Mouse (Mus musculus) midbrain, embryonic 12.5 days (tissue): ENCODE measurements at regions not wholly inside any gene's neighbourhood (a gene's known extent, or its start where the extent isn't known, plus 50 kb on each side); places are given as distances from the start of the nearest gene placed in this dataset.

ENCODE experiments used
- ATAC-seq: fragments of 200-750 bp; cut with Nextera tagmentation; 2 replicates; pipeline ENCODE4 v1.8.0; 2017; ENCODE audit warnings: low read depth, moderate TSS enrichment, moderate library complexity; ENCODE audit not compliant: low FRiP score
- H3K27ac ChIP-seq: fragments of 300-500 bp; sonication (generic); replicated peaks from 2 replicates; pipeline ENCODE4 v1.5.1; 2016; ENCODE audit warnings: mild to moderate bottlenecking
- H3K27me3 ChIP-seq: fragments of 300-500 bp; sonication (generic); 2 replicates; pipeline ENCODE4 v1.6.1; 2016; ENCODE audit warnings: mild to moderate bottlenecking
- H3K36me3 ChIP-seq: fragments of 300-500 bp; sonication (generic); 2 replicates; pipeline ENCODE4 v1.6.1; 2016
- H3K4me1 ChIP-seq: fragments of 300-500 bp; sonication (generic); 2 replicates; pipeline ENCODE4 v1.6.1; 2016
- H3K4me2 ChIP-seq: fragments of 300-500 bp; sonication (generic); replicated peaks from 2 replicates; pipeline ENCODE4 v1.6.1; 2016; ENCODE audit warnings: mild to moderate bottlenecking, moderate library complexity
- H3K4me3 ChIP-seq: fragments of 300-500 bp; sonication (generic); 2 replicates; pipeline ENCODE4 v1.5.1; 2016; ENCODE audit warnings: mild to moderate bottlenecking
- H3K9ac ChIP-seq: fragments of 300-500 bp; sonication (generic); replicated peaks from 2 replicates; pipeline ENCODE4 v1.6.1; 2016; ENCODE audit warnings: mild to moderate bottlenecking, moderate library complexity
- H3K9me3 ChIP-seq: fragments of 300-500 bp; sonication (generic); 2 replicates; pipeline ENCODE4 v1.6.1; 2016; ENCODE audit warnings: mild to moderate bottlenecking
- WGBS: fragments of 180-500 bp; shearing (Covaris S2); methylation state at CpG from one replicate; pipeline ENCODE4 v1.1.7; 2016; 5-methylcytosine and 5-hydroxymethylcytosine counted together

GRCm38 (mm10) chr15:44913434-44913833 is 4779.3 kb downstream of the 9330182O14Rik start:
- no peaks in the 10 kb centered on the region for H3K9me3 ChIP-seq
- no peak overlapping the region for H3K4me2 ChIP-seq
- H3K4me1 ChIP-seq: no peaks in the 10 kb centered on the region
- ATAC-seq: no peak
- no peaks in the 10 kb centered on the region for H3K36me3 ChIP-seq
- H3K4me3 ChIP-seq: no peak overlapping the region
- H3K9ac ChIP-seq: no peak overlapping the region
- whole genome bisulfite sequencing: 87% methylated on average over 7 of the region's 7 CpGs
- H3K27ac ChIP-seq: no peak overlapping the region
- H3K27me3 ChIP-seq: no peaks in the 10 kb centered on the region

DNA sequence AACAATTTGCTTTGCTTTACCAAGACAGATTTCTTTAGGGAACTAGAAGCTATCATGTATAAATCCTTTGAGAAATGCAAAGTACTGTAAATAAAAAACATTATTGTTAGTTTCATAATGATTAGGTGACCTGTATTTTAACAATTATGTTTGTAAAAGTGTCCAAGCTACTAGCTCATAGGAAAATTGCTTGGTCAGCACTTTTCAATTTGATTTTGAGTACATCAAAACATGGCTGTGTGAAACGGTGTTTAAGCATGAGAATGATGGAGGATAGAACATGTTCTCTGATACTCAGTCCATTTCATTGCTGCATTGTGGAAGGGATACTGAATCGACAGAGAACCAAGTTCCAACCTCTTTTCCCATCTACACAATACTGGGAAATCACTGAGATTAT is 4780.8 kb downstream of the 9330182O14Rik start:
- Histone ChIP-seq H3K4me3 (no peak overlapping the region), H3K4me1 (no peaks in the 10 kb centered on the region), H3K9ac (no peak overlapping the region), H3K9me3 (no peaks in the 10 kb centered on the region), H3K36me3 (no peaks in the 10 kb centered on the region), H3K4me2 (no peak overlapping the region), H3K27me3 (no peaks in the 10 kb centered on the region), H3K27ac (no peak overlapping the region)
- no peak for ATAC-seq
- WGBS: 92% methylated on average over 2 of the region's 2 CpGs

DNA sequence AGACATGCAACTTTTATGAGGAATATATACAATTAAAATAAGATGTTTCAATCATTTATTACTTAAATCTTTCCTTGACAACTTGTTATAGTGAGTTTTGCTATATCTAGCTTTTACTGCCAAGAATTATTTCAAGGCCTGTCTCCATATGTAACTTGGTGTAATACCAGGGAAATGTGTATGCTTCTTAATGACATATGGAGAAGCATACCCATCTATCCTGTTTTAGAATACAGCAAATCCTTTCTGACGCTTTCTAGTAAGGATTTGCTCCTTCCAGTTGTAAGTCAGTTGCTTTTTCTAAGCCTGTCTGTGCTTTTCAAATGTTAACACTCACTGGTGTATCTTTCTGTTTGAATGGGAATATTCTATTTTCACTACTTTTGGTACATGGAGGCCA is 4782.3 kb downstream of the 9330182O14Rik start:
- Histone ChIP-seq H3K4me2 (no peak overlapping the region), H3K9me3 (no peaks in the 10 kb centered on the region), H3K36me3 (no peaks in the 10 kb centered on the region), H3K9ac (no peak overlapping the region), H3K27ac (no peak overlapping the region), H3K4me3 (no peak overlapping the region), H3K27me3 (no peaks in the 10 kb centered on the region), H3K4me1 (no peaks in the 10 kb centered on the region)
- 74% methylated on average over 1 of the region's 1 CpGs for WGBS
- ATAC-seq: no peak

GRCm38 (mm10) chr15:44924686-44925085 is 4790.5 kb downstream of the 9330182O14Rik start:
- H3K9ac ChIP-seq: no peak overlapping the region
- H3K36me3 ChIP-seq: no peaks in the 10 kb centered on the region
- no peaks in the 10 kb centered on the region for H3K9me3 ChIP-seq
- WGBS: 93% methylated on average over 1 of the region's 1 CpGs
- no peaks in the 10 kb centered on the region for H3K27me3 ChIP-seq
- ATAC-seq: no peak
- no peaks in the 10 kb centered on the region for H3K4me1 ChIP-seq
- no peak overlapping the region for H3K27ac ChIP-seq
- H3K4me3 ChIP-seq: no peak overlapping the region
- H3K4me2 ChIP-seq: no peak overlapping the region

DNA sequence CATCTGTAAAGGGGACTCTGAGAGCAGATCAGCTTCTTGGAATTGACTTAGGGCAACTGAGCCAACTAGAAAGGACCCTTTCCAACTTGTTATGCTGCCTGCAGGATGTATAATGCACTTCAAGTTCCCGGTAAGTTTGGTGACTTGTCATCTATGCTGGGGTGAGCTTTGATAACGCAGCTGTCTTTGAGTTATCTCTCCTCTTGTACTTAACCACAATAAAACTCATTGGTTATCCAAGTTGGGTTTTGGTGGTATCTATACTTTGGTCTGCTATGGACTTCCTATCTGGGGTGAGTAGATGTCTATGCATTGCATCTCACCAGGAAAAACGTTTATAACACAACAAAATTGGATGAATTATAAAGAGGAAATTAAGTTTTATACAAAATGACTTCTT is 4792.9 kb downstream of the 9330182O14Rik start:
- Histone ChIP-seq H3K27me3 (no peaks in the 10 kb centered on the region), H3K9ac (no peak overlapping the region), H3K27ac (no peak overlapping the region), H3K9me3 (no peaks in the 10 kb centered on the region), H3K36me3 (no peaks in the 10 kb centered on the region), H3K4me1 (no peaks in the 10 kb centered on the region), H3K4me3 (no peak overlapping the region), H3K4me2 (no peak overlapping the region)
- WGBS: 80% methylated on average over 3 of the region's 3 CpGs
- ATAC-seq: no peak

- no peaks in the 10 kb centered on the region for H3K36me3 ChIP-seq
- 92% methylated on average over 4 of the region's 4 CpGs for WGBS
- H3K27me3 ChIP-seq: no peaks in the 10 kb centered on the region
- no peaks in the 10 kb centered on the region for H3K4me1 ChIP-seq
- no peak overlapping the region for H3K9ac ChIP-seq
- ATAC-seq: no peak
- no peak overlapping the region for H3K4me2 ChIP-seq
- no peak overlapping the region for H3K27ac ChIP-seq
- no peak overlapping the region for H3K4me3 ChIP-seq
- H3K9me3 ChIP-seq: no peaks in the 10 kb centered on the region
These were observed 4814.5 kb downstream of the 9330182O14Rik start for GRCm38 (mm10) chr15:44948626-44949025.

DNA sequence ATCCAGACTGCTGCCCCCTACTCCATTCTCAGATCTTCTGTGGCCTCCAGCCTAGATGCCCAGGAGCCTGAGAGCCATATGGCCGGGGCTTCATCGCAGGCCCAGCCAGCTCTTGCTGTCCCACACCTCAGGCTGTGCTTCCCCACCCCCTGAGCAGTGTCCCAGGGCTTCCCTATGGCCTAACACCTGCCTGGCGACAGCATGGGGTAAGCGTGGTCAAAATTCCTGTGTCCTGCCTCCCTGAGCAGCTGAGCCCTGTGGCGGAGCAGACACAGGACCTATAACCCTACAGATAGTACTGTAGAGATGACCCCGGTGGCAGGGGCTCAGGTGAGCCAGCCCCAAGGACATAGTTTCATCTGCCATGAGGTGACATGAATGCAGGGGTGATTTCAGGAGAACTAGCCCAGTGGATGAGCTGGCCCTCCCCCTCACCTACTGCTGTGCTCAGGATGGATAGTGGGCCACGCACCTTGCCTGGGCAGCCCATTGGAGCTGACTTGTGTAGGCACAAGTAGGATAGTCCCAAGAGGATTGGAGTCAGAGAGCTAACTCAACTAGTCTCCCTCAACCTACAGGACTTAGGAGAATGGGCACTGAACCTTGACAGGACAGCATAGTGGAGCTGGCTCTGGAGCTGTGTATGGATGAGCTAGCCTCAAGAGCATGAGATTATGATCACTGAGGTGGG is 4816.9 kb downstream of the 9330182O14Rik start:
- Histone ChIP-seq H3K9ac (no peak overlapping the region), H3K27ac (no peak overlapping the region), H3K27me3 (no peaks in the 10 kb centered on the region), H3K4me2 (no peak overlapping the region), H3K4me1 (no peaks in the 10 kb centered on the region), H3K4me3 (no peak overlapping the region), H3K9me3 (no peaks in the 10 kb centered on the region), H3K36me3 (no peaks in the 10 kb centered on the region)
- 89% methylated on average over 7 of the region's 7 CpGs for WGBS
- peak; percentile 47; the same call in 1 of the 2 replicates for ATAC-seq
